Mouse (Mus musculus) CH12.LX (cell line): Measurements from ENCODE around the gene Rcn1. TPM values are rescaled to one million over a fixed set of nuclear protein-coding genes. Genes with fewer than 3 reads are reported as not detected.

ENCODE experiments used
- DNase-seq: peaks from one replicate; pipeline ENCODE4 v3.0.0-alpha.2; 2013; ENCODE audit errors: extremely low read depth
- H3K27ac ChIP-seq: 2 replicates; pipeline ENCODE4 v1.5.1; 2012; ENCODE audit warnings: low read depth, mild to moderate bottlenecking, control low read depth, moderate library complexity; ENCODE audit not compliant: insufficient read depth
- H3K27me3 ChIP-seq: replicated peaks from 2 replicates; pipeline ENCODE3; 2012; ENCODE audit warnings: inconsistent platforms
- H3K36me3 ChIP-seq, 2 experiments: replicated peaks in 1 of 2; 2 replicates each; pipeline versions ENCODE3 to v1.6.1; 2012; ENCODE audit warnings: inconsistent platforms in 1 of 2, low read length in 1 of 2, mild to moderate bottlenecking in 1 of 2, mixed read lengths in 1 of 2, moderate library complexity in 1 of 2; ENCODE audit not compliant: control insufficient read depth in 1 of 2, insufficient read depth in 1 of 2
- H3K4me1 ChIP-seq, 2 experiments: 2 replicates each; pipeline ENCODE4 v1.6.1; 2012; ENCODE audit warnings: inconsistent platforms in 1 of 2, moderate library complexity in 1 of 2; ENCODE audit not compliant: insufficient read depth in 2 of 2, control insufficient read depth in 1 of 2
- H3K4me2 ChIP-seq: 2 replicates; pipeline ENCODE4 v1.6.1; 2012; ENCODE audit warnings: low read depth, mild to moderate bottlenecking, control low read depth; ENCODE audit not compliant: poor library complexity, insufficient read depth, severe bottlenecking
- H3K4me3 ChIP-seq, 3 experiments: fragments of 150-350 bp in 1 of 3; sonication (generic) in 1 of 3; replicated peaks in 1 of 3; 2 replicates each; pipeline versions ENCODE3 to v1.5.1; 2011 to 2012; ENCODE audit warnings: low read depth in 2 of 3, low read length in 2 of 3, mild to moderate bottlenecking in 2 of 3, moderate library complexity in 2 of 3, control low read depth in 1 of 3, improper control_type of control experiment in 1 of 3, inconsistent platforms in 1 of 3, mixed read lengths in 1 of 3; ENCODE audit not compliant: poor library complexity in 1 of 3
- H3K79me2 ChIP-seq: replicated peaks from 2 replicates; pipeline ENCODE4 v1.6.1; 2012; ENCODE audit warnings: mild to moderate bottlenecking, moderate library complexity; ENCODE audit not compliant: control insufficient read depth, poor library complexity, insufficient read depth, severe bottlenecking; ENCODE audit errors: extremely low read depth
- H3K9ac ChIP-seq: 2 replicates; pipeline ENCODE4 v1.6.1; 2012; ENCODE audit warnings: low read depth, mild to moderate bottlenecking, control low read depth, moderate library complexity; ENCODE audit not compliant: insufficient read depth
- H3K9me3 ChIP-seq: replicated peaks from 2 replicates; pipeline ENCODE3; 2012; ENCODE audit warnings: low read length, inconsistent platforms, mixed read lengths
- BHLHE40 ChIP-seq: IDR thresholded peaks from 2 replicates; pipeline ENCODE4 v1.6.1; 2011; ENCODE audit warnings: mild to moderate bottlenecking, low read depth, low read length, improper control_type of control experiment
- CHD1 ChIP-seq: IDR thresholded peaks from 2 replicates; pipeline ENCODE4 v1.6.1; 2012; ENCODE audit warnings: low read depth, low read length, improper control_type of control experiment, inconsistent platforms
- CTCF ChIP-seq, 2 experiments: IDR thresholded peaks in 1 of 2; conservative IDR thresholded peaks in 1 of 2; 2 replicates each; pipeline ENCODE4 v1.5.1; 2011 to 2012; ENCODE audit warnings: low read depth in 2 of 2, low read length in 2 of 2, improper control_type of control experiment in 1 of 2, inconsistent platforms in 1 of 2, mild to moderate bottlenecking in 1 of 2, moderate library complexity in 1 of 2
- E2F4 ChIP-seq: IDR thresholded peaks from 2 replicates; pipeline ENCODE4 v1.6.1; 2011; ENCODE audit warnings: low read depth, low read length, improper control_type of control experiment; ENCODE audit not compliant: insufficient replicate concordance
- ELF1 ChIP-seq: IDR thresholded peaks from 2 replicates; pipeline ENCODE4 v1.6.1; 2014; ENCODE audit warnings: low read depth, mild to moderate bottlenecking, inconsistent platforms, low read length, improper control_type of control experiment
- EP300 ChIP-seq: IDR thresholded peaks from 2 replicates; pipeline ENCODE4 v1.6.1; 2011; ENCODE audit warnings: low read length, improper control_type of control experiment
- ETS1 ChIP-seq: conservative IDR thresholded peaks from 2 replicates; pipeline ENCODE4 v1.6.1; 2012; ENCODE audit warnings: low read depth, mild to moderate bottlenecking, inconsistent platforms, low read length, improper control_type of control experiment, moderate library complexity
- GABPA ChIP-seq: IDR thresholded peaks from 2 replicates; pipeline ENCODE4 v1.6.1; 2012; ENCODE audit warnings: low read depth, low read length, improper control_type of control experiment, inconsistent platforms; ENCODE audit not compliant: insufficient replicate concordance
- HCFC1 ChIP-seq: IDR thresholded peaks from 2 replicates; pipeline ENCODE4 v1.6.1; 2012; ENCODE audit warnings: low read depth, mild to moderate bottlenecking, inconsistent platforms, low read length, improper control_type of control experiment
- IRF4 ChIP-seq: IDR thresholded peaks from 2 replicates; pipeline ENCODE4 v1.6.1; 2014; ENCODE audit warnings: low read depth, mild to moderate bottlenecking, inconsistent platforms, low read length, improper control_type of control experiment
- MAFK ChIP-seq: IDR thresholded peaks from 2 replicates; pipeline ENCODE4 v1.6.1; 2011; ENCODE audit warnings: low read length, improper control_type of control experiment; ENCODE audit not compliant: insufficient replicate concordance
- MAX ChIP-seq: IDR thresholded peaks from 2 replicates; pipeline ENCODE4 v1.6.1; 2011; ENCODE audit warnings: low read length, improper control_type of control experiment
- MXI1 ChIP-seq: IDR thresholded peaks from 2 replicates; pipeline ENCODE4 v1.6.1; 2011; ENCODE audit warnings: mild to moderate bottlenecking, low read depth, low read length, improper control_type of control experiment
- NELFE ChIP-seq: IDR thresholded peaks from 2 replicates; pipeline ENCODE4 v1.6.1; 2011; ENCODE audit warnings: low read depth, low read length, improper control_type of control experiment
- NRF1 ChIP-seq: IDR thresholded peaks from 2 replicates; pipeline ENCODE4 v1.6.1; 2014; ENCODE audit warnings: low read depth, mild to moderate bottlenecking, inconsistent platforms, low read length, improper control_type of control experiment, moderate library complexity
- POLR2A ChIP-seq: IDR thresholded peaks from 2 replicates; pipeline ENCODE4 v1.6.1; 2011; ENCODE audit warnings: low read depth, mild to moderate bottlenecking, improper control_type of control experiment, low read length
- RAD21 ChIP-seq: IDR thresholded peaks from 2 replicates; pipeline ENCODE4 v1.6.1; 2011; ENCODE audit warnings: low read depth, mild to moderate bottlenecking, low read length, improper control_type of control experiment, moderate library complexity
- SMC3 ChIP-seq: IDR thresholded peaks from 2 replicates; pipeline ENCODE4 v1.6.1; 2011; ENCODE audit warnings: low read depth, low read length, improper control_type of control experiment
- TBP ChIP-seq: conservative IDR thresholded peaks from 2 replicates; pipeline ENCODE4 v1.6.1; 2011; ENCODE audit warnings: low read depth, low read length, improper control_type of control experiment
- UBTF ChIP-seq: IDR thresholded peaks from 2 replicates; pipeline ENCODE4 v1.6.1; 2012; ENCODE audit warnings: low read depth, mild to moderate bottlenecking, inconsistent platforms, low read length, improper control_type of control experiment, moderate library complexity
- ZKSCAN1 ChIP-seq: IDR thresholded peaks from 2 replicates; pipeline ENCODE4 v1.6.1; 2012; ENCODE audit warnings: low read depth, inconsistent platforms, low read length, improper control_type of control experiment, borderline replicate concordance
- dilution Hi-C: fragments of 300-500 bp; cut with MboI; formaldehyde crosslinking; loops from 2 replicates; pipeline ENCODE4 v1.14.3; 2020; ENCODE audit warnings: low sequenced_read_pairs; ENCODE audit not compliant: extremely low pct_unique_long_range_greater_than_20kb, extremely low pct_ligation_motif_present
- in situ Hi-C: fragments of 300-500 bp; cut with MboI; formaldehyde crosslinking; loops from 3 replicates; pipeline ENCODE4 v1.14.3; 2019; ENCODE audit warnings: low sequenced_read_pairs, low pct_ligation_motif_present, low pct_unique_long_range_greater_than_20kb, mixed read lengths
- polyA plus RNA-seq: library from polyadenylated mRNA; unstranded; fragments of >175 nt; gene quantifications from 2 replicates; pipeline ENCODE4 v1.2.1, GENCODE M21; 2012; ENCODE audit warnings: low read depth; ENCODE audit not compliant: insufficient read length
- total RNA-seq, 2 experiments: library from RNA; depleted of rRNA; stranded (reverse); fragments of 300-350 nt in 1 of 2; fragments of >200 nt in 1 of 2; gene quantifications; 2 replicates each; pipeline ENCODE4 v1.2.3; 2012 to 2014

Gene Rcn1
- total and polyA plus RNA-seq, 3 experiments: 10.5 to 23.4 (median 22.8) TPM

DNA sequence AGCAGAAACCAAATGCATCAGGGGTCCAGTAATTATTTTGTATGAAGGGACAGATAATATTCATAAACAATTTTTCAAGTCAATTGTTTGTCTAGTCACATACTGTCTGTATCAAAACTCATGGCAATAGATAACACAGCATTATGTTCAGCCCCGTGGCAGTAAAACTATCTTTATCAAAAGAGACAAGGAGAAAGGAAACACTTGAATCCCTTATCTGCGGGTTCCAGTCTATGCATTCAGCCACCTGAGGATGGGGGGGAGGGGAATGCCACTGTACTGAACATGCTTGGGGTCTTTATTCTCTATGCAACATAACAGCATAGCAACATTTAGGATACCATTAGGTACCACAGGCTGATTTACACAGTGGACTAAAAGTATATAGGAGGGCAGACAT lies 15.2 kb upstream of the Rcn1 start:
- H3K79me2 ChIP-seq: no peaks in the 10 kb centered on the region
- no peak overlapping the region for H3K4me2 ChIP-seq
- dilution Hi-C loops (no loop called here), in situ Hi-C loops (no loop called here)
- no peaks in the 10 kb centered on the region for H3K27me3 ChIP-seq
- H3K9ac ChIP-seq: no peak overlapping the region
- H3K4me3 ChIP-seq: no peak overlapping the region
- H3K9me3 ChIP-seq: no peaks in the 10 kb centered on the region
- peaks cover 4 to 28% of the 10 kb centered on the region in 2 experiments for H3K4me1 ChIP-seq
- TF ChIP-seq HCFC1: no peak
- no peak for TF ChIP-seq CHD1
- TF ChIP-seq MAX: no peak
- H3K27ac ChIP-seq: no peak overlapping the region
- DNase-seq: no peak
- no peaks in the 10 kb centered on the region for H3K36me3 ChIP-seq

- Histone ChIP-seq H3K79me2 (no peaks in the 10 kb centered on the region), H3K27me3 (peaks cover 3% of the 10 kb centered on the region), H3K27ac (no peak overlapping the region), H3K9ac (no peak overlapping the region), H3K4me3 (no peak overlapping the region), H3K4me2 (no peak overlapping the region), H3K9me3 (no peaks in the 10 kb centered on the region), H3K4me1 (peaks cover 0 to 8% of the 10 kb centered on the region in 2 experiments; a peak in 3 of 4 replicates), H3K36me3 (no peaks in the 10 kb centered on the region)
- DNase-seq: no peak
- TF ChIP-seq CHD1: no peak
- no peak for TF ChIP-seq CTCF (conservative IDR thresholded peaks at IDR 0.05 in 1 of 2, IDR thresholded peaks at IDR 0.05 in 1 of 2; ENCODE audit: low read depth in 2 of 2, low read length in 2 of 2)
- no peak for TF ChIP-seq TBP
- TF ChIP-seq SMC3: no peak
- TF ChIP-seq POLR2A: no peak
- dilution Hi-C loops (no loop called here), in situ Hi-C loops (no loop called here)
Observed at GRCm38 (mm10) chr2:105409253-105409652, 10.1 kb upstream of the Rcn1 start.

DNA sequence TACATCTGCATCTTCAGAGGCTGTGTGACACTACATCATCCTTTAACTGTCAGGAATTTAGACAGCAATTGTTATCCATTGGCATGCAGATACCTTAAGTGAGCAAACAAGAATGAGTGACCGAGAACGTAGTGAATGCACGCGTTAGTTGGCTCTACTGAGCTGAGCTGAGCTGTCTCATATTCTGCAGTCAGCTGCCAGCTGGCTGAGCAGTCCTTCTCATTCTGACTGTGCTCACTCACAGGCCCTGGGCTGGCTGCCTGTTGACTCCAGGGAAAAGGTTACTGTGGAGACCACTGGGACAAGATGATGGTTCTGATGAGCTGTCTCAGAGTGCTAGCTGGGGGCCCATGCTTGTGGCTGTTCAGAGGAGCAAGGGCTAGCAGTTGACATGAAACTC lies 9.4 kb upstream of the Rcn1 start:
- no peaks in the 10 kb centered on the region for H3K9me3 ChIP-seq
- H3K4me3 ChIP-seq: no peak overlapping the region
- no peaks in the 10 kb centered on the region for H3K79me2 ChIP-seq
- in situ Hi-C loops (no loop called here), dilution Hi-C loops (no loop called here)
- DNase-seq: no peak
- H3K36me3 ChIP-seq: no peaks in the 10 kb centered on the region
- H3K9ac ChIP-seq: no peak overlapping the region
- peaks cover 3% of the 10 kb centered on the region for H3K27me3 ChIP-seq
- no peak overlapping the region for H3K4me2 ChIP-seq
- peaks cover 0 to under 1% of the 10 kb centered on the region in 2 experiments; a peak in 2 of 4 replicates for H3K4me1 ChIP-seq
- TF ChIP-seq IRF4: no peak
- TF ChIP-seq E2F4: no peak
- no peak for TF ChIP-seq MAX
- no peak for TF ChIP-seq EP300
- no peak for TF ChIP-seq HCFC1
- TF ChIP-seq MAFK: no peak
- no peak for TF ChIP-seq CHD1
- no peak for TF ChIP-seq UBTF
- no peak for TF ChIP-seq ETS1
- no peak for TF ChIP-seq ELF1
- TF ChIP-seq ZKSCAN1: no peak
- no peak for TF ChIP-seq NELFE
- no peak for TF ChIP-seq RAD21
- TF ChIP-seq NRF1: no peak
- TF ChIP-seq BHLHE40: no peak
- TF ChIP-seq POLR2A: no peak
- TF ChIP-seq GABPA: no peak
- TF ChIP-seq MXI1: no peak
- H3K27ac ChIP-seq: no peak overlapping the region
